Mouse (Mus musculus): ENCODE data around the gene Samd4b. TPM values are rescaled to one million over a fixed set of nuclear protein-coding genes. Genes with fewer than 3 reads are reported as not detected.

Samd4b gene
- total RNA-seq (2021) = 10 to 100 TPM; 74.9 to 78.9 TPM
- long read RNA-seq, experiment 1, full-length matches to known transcripts = 104 of 175 reads
- long read RNA-seq, experiment 1, partial matches to known transcripts = 52 of 175 reads
- long read RNA-seq, experiment 1, other reads (novel, unspliced or antisense) = 19 of 175 reads
- long read RNA-seq, experiment 2, full-length matches to known transcripts = 94 of 158 reads
- long read RNA-seq, experiment 2, partial matches to known transcripts = 41 of 158 reads
- long read RNA-seq, experiment 2, other reads (novel, unspliced or antisense) = 23 of 158 reads

GRCm38 (mm10) chr7:28597642-28598446, at the start of gene Samd4b, which contains the start of gene Pak4:
TSS of gene Samd4b (minus strand) at chr7:28598144.
TSS of gene Pak4 (minus strand) at chr7:28598185.
- Histone ChIP-seq H3K27ac (peak within 1 kb of the TSS; percentile 69), H3K4me3 (peak within 1 kb of the TSS; percentile 59)
- intact Hi-C loops (cut with DNase I) = no loop called here
- peak; percentile 99 for DNase-seq (ENCODE audit: extremely low spot score in 1 of 2, low spot score in 2 of 2)
- peak; percentile 51 for TF ChIP-seq CTCF (IDR thresholded peaks at IDR 0.05)

- DNase-seq (ENCODE audit: extremely low spot score in 1 of 2, low spot score in 2 of 2) = no peak
- no peak overlapping the region for H3K27ac ChIP-seq
- intact Hi-C loops (cut with DNase I) = no loop called here
- no peak overlapping the region for H3K4me3 ChIP-seq
- no peak for TF ChIP-seq CTCF (IDR thresholded peaks at IDR 0.05)
Measured at GRCm38 (mm10) chr7:28647016-28647415, 49.1 kb upstream of the Samd4b start.

- Histone ChIP-seq H3K27ac (no peak overlapping the region), H3K4me3 (no peak overlapping the region)
- no peak for DNase-seq (ENCODE audit: extremely low spot score in 1 of 2, low spot score in 2 of 2)
- intact Hi-C loops (cut with DNase I) = no loop called here
- TF ChIP-seq CTCF (IDR thresholded peaks at IDR 0.05) = no peak
Measured at GRCm38 (mm10) chr7:28645947-28646475, 48.1 kb upstream of the Samd4b start.

GRCm38 (mm10) chr7:28645366-28645765, 47.4 kb upstream of the Samd4b start:
- no peak for TF ChIP-seq CTCF (IDR thresholded peaks at IDR 0.05)
- Histone ChIP-seq H3K27ac (no peak overlapping the region), H3K4me3 (no peak overlapping the region)
- no peak for DNase-seq (ENCODE audit: extremely low spot score in 1 of 2, low spot score in 2 of 2)
- intact Hi-C loops (cut with DNase I) = no loop called here

- DNase-seq (ENCODE audit: extremely low spot score in 1 of 2, low spot score in 2 of 2) = no peak
- H3K4me3 ChIP-seq = no peak overlapping the region
- no peak overlapping the region for H3K27ac ChIP-seq
- no peak for TF ChIP-seq CTCF (IDR thresholded peaks at IDR 0.05)
- intact Hi-C loops (cut with DNase I) = no loop called here
Measured at GRCm38 (mm10) chr7:28641546-28641945, 43.6 kb upstream of the Samd4b start.

GRCm38 (mm10) chr7:28637511-28637910, 39.6 kb upstream of the Samd4b start:
- Histone ChIP-seq H3K4me3 (no peak overlapping the region), H3K27ac (no peak overlapping the region)
- DNase-seq (ENCODE audit: extremely low spot score in 1 of 2, low spot score in 2 of 2) = no peak
- TF ChIP-seq CTCF (IDR thresholded peaks at IDR 0.05) = no peak
- intact Hi-C loops (cut with DNase I) = no loop called here

- no peak overlapping the region for H3K4me3 ChIP-seq
- intact Hi-C loops (cut with DNase I) = loop anchor here (2.0 kb wide), 1 partner anchor 69 kb away; no protein-coding TSS in a partner anchor
- TF ChIP-seq CTCF (IDR thresholded peaks at IDR 0.05) = no peak
- DNase-seq (ENCODE audit: extremely low spot score in 1 of 2, low spot score in 2 of 2) = no peak
- no peak overlapping the region for H3K27ac ChIP-seq
Measured at GRCm38 (mm10) chr7:28634128-28634527, 36.2 kb upstream of the Samd4b start.

- no peak for DNase-seq (ENCODE audit: extremely low spot score in 1 of 2, low spot score in 2 of 2)
- H3K27ac ChIP-seq = no peak within 1 kb of the TSS
- intact Hi-C loops (cut with DNase I) = no loop called here
- no peak for TF ChIP-seq CTCF (IDR thresholded peaks at IDR 0.05)
- H3K4me3 ChIP-seq = peak within 1 kb of the TSS; percentile 11; the same call in 1 of the 2 replicates
Measured at GRCm38 (mm10) chr7:28631073-28631472, 33.1 kb upstream of the Samd4b start, which contains the start of gene Acp7. TSS of gene Acp7 (minus strand) at chr7:28631332.

- DNase-seq (ENCODE audit: extremely low spot score in 1 of 2, low spot score in 2 of 2) = no peak
- Histone ChIP-seq H3K27ac (no peak overlapping the region), H3K4me3 (no peak overlapping the region)
- TF ChIP-seq CTCF (IDR thresholded peaks at IDR 0.05) = no peak
- intact Hi-C loops (cut with DNase I) = no loop called here
Measured at GRCm38 (mm10) chr7:28624791-28625190, 26.8 kb upstream of the Samd4b start.

GRCm38 (mm10) chr7:28619098-28619715, 21.3 kb upstream of the Samd4b start:
- Histone ChIP-seq H3K27ac (no peak overlapping the region), H3K4me3 (no peak overlapping the region)
- intact Hi-C loops (cut with DNase I) = no loop called here
- no peak for DNase-seq (ENCODE audit: extremely low spot score in 1 of 2, low spot score in 2 of 2)
- no peak for TF ChIP-seq CTCF (IDR thresholded peaks at IDR 0.05)

- TF ChIP-seq CTCF (IDR thresholded peaks at IDR 0.05) = no peak
- H3K27ac ChIP-seq = no peak overlapping the region
- intact Hi-C loops (cut with DNase I) = no loop called here
- no peak overlapping the region for H3K4me3 ChIP-seq
- DNase-seq (ENCODE audit: extremely low spot score in 1 of 2, low spot score in 2 of 2) = no peak
Measured at GRCm38 (mm10) chr7:28605951-28606350, 8.0 kb upstream of the Samd4b start.

Data from left cerebral cortex, adult 2 months (tissue).